Mouse (Mus musculus): ENCODE measurements around the gene Tas1r1.

Tas1r1 gene

DNA sequence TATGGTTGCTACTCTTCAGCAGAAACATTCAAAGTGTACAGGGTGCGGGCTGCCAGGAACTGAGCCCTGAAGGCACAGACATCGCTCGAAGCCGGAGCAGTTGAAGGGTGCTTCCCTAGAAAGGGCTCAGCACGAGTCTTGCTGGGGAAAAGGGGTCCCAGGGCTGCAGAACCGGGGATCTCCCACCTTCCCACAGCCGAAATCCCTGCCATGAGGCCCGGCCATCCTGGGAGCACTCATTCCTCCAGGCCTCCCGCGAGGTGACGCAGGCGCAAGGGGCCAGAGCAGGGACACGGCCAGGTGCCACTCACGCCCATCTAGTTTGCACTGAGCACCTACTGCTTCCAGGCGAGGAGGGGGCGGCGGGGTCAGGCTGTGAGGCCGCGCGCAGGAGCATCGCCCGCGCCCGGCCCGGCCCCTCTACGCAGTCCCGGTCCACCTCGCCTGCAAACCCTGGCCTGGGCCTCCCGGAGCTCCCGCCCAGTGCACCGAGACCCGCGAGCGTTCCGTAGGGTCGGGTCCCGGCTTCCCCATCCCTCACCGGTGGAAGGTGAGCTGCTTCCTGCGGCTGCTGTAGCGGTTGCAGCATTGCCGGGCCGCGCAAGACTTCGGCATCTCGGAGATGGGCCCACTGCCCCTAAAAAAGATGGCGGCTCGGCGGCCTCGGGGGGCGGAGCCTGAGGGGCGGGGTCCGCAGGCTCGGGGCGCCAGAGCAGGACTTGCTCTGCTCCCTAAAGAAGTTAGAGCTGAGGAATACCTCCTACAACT, 49.8 kb downstream of the Tas1r1 start, which contains the start of gene Thap3:
Thap3 (minus strand) TSS at position 656 of the 768 bp plus-strand sequence.
- DNase-seq (ENCODE audit: low spot score): peak; percentile 67

DNA sequence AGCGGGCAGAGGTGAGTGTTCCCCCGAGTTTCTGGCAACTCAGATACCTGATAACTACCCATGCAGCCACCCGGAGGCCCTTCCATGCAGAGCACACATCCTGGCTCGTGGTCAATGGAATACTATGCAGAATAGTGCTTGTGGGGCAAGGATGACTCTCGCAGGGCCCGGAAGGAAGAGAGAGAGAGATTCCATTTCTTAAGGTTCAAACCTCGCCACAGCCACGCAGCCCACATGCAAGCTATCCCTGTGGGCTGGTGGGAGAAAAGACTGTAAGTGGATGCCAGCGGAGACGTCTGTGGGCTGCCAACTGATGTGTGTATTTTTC, 50.4 kb downstream of the Tas1r1 start:
- DNase-seq (ENCODE audit: low spot score): no peak

DNA sequence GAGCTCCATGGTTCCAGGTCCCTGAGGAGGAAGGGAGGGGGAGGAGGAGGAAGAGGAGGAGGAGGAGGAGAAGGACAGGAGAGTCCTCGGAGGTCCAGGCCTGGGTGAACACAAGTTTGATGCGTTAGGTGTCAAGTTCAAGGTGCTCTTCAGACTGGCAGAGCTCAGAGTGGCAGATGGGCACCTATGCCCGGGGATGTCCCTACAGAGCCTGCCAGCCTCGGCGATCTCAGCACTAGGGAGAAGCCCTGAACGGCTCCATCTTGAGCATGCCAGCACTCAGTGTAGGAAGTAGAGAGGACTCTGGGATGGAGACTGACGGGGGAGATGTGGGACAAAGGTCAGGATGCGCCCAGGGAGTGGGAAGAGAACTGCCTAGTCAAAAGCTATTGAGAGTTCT, 51.7 kb downstream of the Tas1r1 start:
- DNase-seq (ENCODE audit: low spot score): no peak

DNA sequence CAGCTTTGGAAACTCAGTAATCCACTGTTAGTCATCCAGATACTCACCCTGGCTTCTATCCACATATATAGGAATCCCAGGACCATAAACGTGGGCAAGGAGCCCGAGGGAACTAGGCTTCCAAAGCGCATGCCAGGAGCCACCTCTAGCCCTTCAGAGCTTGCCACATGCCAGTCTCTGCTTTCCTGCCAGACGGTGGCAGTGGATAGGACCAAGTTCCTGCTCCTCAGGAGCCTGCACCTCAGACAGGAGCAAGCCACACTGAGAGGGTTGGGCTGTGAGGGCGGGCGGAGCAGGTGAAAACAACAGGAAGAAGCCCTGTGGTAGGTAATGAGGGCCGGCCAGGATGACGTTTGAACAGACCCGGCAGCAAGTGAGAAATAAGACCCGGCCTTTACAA, 52.5 kb downstream of the Tas1r1 start:
- DNase-seq (ENCODE audit: low spot score): no peak

DNA sequence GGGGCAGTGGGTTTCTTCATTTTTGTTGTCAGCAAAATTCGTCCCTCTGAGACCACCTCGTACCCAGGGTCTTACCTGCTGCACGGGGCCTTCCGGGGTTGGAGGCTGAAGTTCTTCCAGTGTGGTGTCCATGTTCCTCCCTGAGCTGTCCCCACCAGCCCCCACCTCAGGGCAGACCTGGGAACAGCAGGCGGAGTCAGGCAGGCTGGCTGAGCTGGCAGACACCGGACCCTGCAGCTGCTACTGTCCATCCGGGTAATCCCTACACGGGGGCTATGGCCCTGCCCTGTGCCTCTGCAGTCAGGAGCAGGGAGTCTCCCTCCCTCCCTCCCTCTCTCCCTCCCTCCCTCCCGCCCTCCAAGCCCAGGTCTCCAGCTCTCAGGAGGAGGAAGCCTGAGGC, 54.8 kb downstream of the Tas1r1 start:
- DNase-seq (ENCODE audit: low spot score): no peak

DNA sequence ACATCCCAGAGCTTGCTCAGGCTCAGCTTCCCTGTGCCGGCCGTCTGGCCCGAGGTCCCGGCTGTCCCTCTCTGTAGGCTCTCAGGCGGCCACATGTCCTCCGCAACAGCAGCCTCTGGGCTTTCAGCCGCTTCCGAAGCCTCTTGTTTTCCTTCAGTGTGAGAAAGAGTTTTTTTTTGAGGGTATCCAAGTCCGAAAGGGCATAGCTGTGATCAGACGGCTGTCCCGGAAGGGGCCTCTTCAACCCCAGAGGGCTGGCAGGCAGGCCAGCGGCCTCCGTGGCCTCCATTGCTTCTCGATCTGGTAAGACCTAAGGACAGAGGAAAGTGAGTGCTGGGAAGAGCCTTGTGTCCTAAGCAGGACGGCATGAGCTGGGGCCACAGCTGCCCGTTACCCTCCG, 55.3 kb downstream of the Tas1r1 start:
- DNase-seq (ENCODE audit: low spot score): no peak

DNA sequence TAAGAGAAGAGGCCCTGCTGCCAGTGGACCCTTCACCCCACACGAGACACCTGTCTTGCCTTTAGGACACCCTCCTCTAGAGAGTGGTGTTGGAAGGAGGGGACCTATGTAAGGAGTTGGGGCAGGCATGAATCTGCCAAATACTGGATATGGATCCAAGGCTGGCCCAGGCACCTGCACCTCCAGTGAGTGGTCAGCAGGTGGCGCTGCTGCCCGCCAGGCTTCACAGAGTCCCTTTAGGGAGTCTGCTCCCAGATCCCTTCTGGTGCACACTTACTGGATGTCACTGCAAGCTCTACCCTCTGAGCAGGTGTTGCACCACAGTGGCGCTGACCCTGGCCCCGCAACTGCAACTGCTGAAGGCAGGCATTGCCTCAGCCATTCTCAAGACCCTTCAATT, 57.0 kb downstream of the Tas1r1 start:
- DNase-seq (ENCODE audit: low spot score): peak; percentile 84

DNA sequence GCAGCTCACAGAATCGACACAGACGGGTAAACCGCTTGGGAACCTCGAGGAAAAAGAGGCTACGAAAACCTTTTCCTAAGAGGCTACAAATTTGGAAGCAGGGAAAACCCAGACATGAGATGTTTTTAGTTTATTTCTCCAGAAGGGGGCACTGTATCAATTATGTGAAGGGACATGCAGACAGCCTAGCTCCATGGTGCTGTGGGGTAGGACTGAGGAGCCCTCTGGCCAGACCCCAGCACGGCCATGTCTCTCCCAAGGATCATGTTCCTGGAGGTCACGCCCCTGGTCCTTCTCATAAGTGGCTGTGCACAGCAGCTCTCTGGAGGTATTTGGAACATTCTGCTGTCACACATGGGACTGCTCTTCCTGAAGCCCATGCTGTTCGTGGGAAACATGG, 57.7 kb downstream of the Tas1r1 start:
- peak; percentile 33 for DNase-seq (ENCODE audit: low spot score)

All from MN1 (cell line).